Mouse (Mus musculus) urinary bladder, postnatal 0 days (tissue): ENCODE measurements around the gene Zic5. TPM values are rescaled to one million over a fixed set of nuclear protein-coding genes. Genes with fewer than 3 reads are reported as not detected.

Source experiments
- polyA plus RNA-seq: library from polyadenylated mRNA; unstranded; fragments of >200 nt; fragmentation: Nextera tagmentation; extraction: Ambion mirVana; gene quantifications from 2 replicates; pipeline ENCODE4 v1.2.1, GENCODE M21; 2015

Gene Zic5
- polyA plus RNA-seq: not detected in 2 replicates

GRCm38 (mm10) chr14:122464763-122465741 is at the start of gene Zic5:
TSS of gene Zic5 (minus strand) at chr14:122465677.

GRCm38 (mm10) chr14:122490441-122491328 is 25.2 kb upstream of the Zic5 start, which contains the start of gene Gm10837:
TSS of gene Gm10837 (plus strand) at chr14:122490586.

DNA sequence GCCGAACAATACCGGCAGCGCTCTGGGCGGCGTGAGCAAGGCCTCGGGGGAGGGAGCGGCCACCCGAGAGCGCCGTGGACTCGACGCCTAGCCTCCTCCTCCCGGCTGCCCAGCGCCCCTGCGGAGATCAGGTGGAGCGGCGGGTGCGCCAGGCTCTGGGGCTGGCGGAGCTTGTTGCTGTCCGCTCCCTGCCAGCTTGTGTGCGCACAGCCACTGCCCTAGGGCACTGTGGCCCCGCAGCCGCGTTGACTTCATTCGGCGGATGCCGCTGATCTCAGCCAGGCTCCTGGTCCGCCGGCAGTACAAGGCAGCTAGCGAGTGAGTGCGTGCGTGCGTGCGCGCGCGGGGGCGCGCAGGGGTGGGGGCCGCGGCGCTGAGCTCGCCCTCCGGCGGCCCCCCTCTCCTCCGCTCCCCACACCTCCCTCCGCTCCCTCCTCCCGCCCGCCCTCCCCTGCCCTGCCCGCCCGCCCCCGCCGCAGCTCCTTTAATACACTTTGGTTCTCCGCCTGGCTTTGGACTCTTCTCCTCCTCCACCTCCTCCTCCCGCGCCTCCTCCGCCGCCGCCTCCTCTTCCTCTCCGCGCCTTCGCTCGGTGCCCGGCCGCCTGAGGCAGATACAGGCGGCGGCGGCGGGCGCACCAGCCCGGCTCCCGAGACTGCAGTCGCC is 9.5 kb upstream of the Zic5 start, which contains the start of gene Zic2:
Gene Zic2, plus strand, starts transcription at position 545 of the 666 bp plus-strand sequence.

DNA sequence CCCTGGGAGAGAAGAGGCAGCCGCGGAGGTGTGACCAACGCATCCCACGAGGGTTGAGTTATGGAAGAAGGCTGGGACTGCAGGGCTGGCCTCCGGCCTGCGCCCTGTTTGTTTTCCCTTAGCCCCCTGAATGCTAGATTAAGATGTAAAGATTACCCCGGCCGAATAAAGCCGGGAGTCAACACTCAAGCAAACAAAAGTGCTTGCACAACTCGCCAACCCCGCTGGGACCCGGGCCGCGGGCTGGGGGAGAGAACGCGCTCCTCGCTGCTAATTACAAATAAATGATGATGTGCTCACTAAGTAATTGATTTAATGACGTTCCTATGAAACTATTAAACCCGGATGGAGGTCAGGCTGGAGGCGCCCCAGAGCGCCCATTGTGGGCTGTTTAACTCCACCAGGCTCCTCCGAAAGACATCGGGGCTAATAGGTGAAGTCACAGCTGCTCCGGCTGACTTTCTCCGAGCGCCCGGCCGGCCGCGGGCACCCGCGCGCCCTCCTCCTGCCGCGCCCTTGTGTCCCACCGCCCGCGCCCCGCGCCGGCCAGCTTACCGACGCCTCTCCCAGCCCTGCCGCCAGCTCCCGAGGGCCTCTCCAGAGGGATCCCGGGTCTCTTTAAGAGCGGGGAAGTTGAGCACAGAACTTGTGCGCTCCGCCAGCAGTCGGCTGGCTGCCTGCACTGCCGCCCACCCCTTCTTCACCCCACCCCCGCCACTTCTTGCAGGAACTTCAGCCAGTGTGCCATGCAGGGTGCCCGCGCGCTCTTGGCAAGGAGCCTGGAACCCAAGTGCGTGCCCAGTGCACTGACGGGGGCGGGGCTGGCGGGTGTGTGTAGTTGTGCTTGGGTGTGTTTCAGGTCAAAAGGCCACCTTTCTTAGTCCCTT is 14.7 kb downstream of the Zic5 start, which contains the start of gene Gm5089:
Gene Gm5089, minus strand, starts transcription at position 620 of the 887 bp plus-strand sequence.

Other genes starting within 250 kb of the Zic5 start
- not detected in 2 replicates for gene Gm5089, start 14.6 kb downstream of the Zic5 start, polyA plus RNA-seq
- not detected in 2 replicates for gene Zic2, start 9.8 kb upstream of the Zic5 start, polyA plus RNA-seq
- gene Gm10837, start 24.9 kb upstream of the Zic5 start, polyA plus RNA-seq: not detected in 2 replicates
- 11.7 and 13.0 TPM in 2 replicates for gene Pcca, start 68.6 kb upstream of the Zic5 start, polyA plus RNA-seq